Mouse (Mus musculus) skeletal muscle tissue, adult 2 months (tissue): ENCODE data around the gene Zswim1.
"Not testable (repeated sequence)": the region's sequence is repeated elsewhere in the genome, so short reads cannot be mapped to it uniquely, and the experiment has no call there.

Source experiments
- DNase-seq: peaks from one replicate; pipeline ENCODE4 v3.0.0-alpha.2; 2012; ENCODE audit warnings: low read depth, low spot score

The Zswim1 gene

DNA sequence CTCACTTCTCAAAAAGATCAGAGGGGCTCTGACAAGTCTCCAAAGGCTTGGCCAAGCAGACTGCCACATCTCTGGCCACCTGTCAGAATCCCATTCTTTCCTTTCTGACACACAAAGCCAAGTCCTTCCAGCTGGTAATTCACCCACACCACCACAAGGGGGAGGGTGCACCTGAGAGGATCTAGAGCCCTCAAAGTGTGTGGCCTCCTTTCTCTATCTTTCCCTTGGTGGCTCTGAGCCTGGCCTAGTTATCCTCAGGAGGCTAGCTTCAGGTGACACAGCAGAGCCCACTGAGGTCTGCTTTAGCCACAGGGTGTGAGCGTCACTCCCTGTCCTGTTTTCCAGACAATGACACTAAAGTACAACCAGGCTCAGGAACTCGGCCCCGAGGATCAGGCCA is 29.2 kb upstream of the Zswim1 start:
- no peak for DNase-seq

DNA sequence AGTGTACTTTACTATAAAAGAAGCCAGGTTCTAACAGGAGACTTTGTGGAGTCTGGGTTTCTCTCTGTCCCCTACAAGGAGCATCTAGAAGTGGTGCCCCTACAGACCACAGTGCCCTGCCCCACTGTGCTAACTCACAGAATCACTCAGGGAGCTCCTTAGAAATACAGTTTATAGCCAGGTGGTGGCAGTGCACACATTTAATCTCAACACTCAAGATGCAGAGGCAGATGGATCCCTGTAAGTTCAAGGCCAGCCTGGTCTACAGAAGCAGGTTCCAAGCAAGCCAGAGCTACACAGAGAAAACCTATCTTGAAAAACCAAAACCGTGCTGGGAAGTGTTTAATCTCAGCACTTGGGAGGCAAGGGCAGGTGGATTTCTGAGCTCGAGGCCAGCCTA is 28.7 kb upstream of the Zswim1 start:
- DNase-seq, result no peak

GRCm38 (mm10) chr2:164794293-164794692 is 28.2 kb upstream of the Zswim1 start:
- DNase-seq, result peak; percentile 85

DNA sequence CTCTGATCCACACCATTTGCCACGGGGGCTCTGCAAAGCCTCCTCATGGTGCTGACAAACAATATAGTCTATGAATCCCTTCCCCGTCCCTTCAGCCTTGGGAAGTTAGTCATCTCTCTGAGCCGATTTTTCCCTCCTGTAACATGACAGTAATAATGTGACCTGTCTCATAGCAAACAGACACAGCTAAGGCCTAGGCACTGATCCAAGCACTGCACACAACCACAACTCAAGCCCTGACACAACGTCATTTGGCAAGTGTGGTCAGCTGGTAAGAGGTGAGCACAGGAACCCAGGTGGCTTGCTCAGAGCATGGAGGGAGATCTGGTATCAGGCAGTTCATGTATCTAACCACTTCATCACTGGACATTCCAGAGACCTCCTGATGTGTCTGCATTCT is 26.6 kb upstream of the Zswim1 start:
- no peak for DNase-seq

- not testable (repeated sequence) for DNase-seq
Observed at GRCm38 (mm10) chr2:164798554-164798953, 23.9 kb upstream of the Zswim1 start.

GRCm38 (mm10) chr2:164800252-164801004 is 22.1 kb upstream of the Zswim1 start:
- DNase-seq, result no peak

GRCm38 (mm10) chr2:164803201-164803920 is 19.1 kb upstream of the Zswim1 start:
- no peak for DNase-seq

GRCm38 (mm10) chr2:164803921-164804313 is 18.6 kb upstream of the Zswim1 start:
- no peak for DNase-seq

- DNase-seq, result peak; percentile 98
Observed at GRCm38 (mm10) chr2:164804533-164805331, 17.8 kb upstream of the Zswim1 start, which contains the start of the genes Acot8 and Zswim3. Gene Acot8, minus strand, starts transcription at chr2:164804882. Gene Zswim3, plus strand, starts transcription at chr2:164805098.

- DNase-seq, result no peak
Observed at GRCm38 (mm10) chr2:164805332-164805718, 17.2 kb upstream of the Zswim1 start.

DNA sequence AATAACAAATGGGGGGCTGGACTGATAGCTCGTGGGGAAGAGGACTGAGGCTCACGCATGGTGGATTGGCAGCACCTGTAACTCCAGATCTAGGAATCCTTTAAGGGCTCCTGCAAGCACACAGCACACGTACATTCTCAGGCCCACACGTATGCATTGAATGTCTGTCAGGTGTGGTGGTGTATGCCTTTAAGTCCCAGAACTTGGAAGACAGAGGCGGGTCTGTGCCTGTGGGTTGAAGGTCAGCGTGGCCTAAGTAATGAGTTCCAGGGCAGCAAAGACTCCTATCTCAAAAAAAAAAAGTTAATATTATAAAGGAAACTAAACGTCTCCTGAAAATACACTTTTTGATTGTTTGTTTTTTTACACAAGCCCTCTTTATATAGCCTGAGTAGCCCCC is 15.9 kb upstream of the Zswim1 start:
- DNase-seq, result no peak

DNA sequence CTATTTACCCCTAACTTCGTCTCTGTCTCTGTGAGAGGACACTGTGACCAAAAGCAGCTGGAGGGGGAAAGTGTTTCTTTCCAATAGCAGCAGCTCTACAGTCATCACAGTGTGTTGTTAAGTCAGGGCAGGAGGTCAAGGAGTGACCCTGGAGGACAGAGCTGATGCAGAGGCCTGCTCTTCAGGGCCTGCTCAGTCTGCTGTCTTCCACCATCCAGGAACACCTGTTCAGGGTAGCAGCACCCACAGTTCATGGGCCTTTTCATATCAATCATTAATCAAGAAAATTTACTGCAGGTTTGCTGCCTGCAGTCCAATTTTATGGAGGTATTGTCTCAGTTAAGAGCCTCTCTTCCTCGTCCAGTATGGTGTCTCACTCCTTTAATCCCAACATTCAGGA is 8.9 kb upstream of the Zswim1 start:
- no peak for DNase-seq

GRCm38 (mm10) chr2:164815348-164815747 is 7.1 kb upstream of the Zswim1 start:
- no peak for DNase-seq

GRCm38 (mm10) chr2:164815821-164816220 is 6.7 kb upstream of the Zswim1 start:
- DNase-seq, result no peak

- DNase-seq, result no peak
Observed at GRCm38 (mm10) chr2:164817206-164817605, 5.3 kb upstream of the Zswim1 start.

GRCm38 (mm10) chr2:164817703-164818102 is 4.8 kb upstream of the Zswim1 start:
- no peak for DNase-seq

DNA sequence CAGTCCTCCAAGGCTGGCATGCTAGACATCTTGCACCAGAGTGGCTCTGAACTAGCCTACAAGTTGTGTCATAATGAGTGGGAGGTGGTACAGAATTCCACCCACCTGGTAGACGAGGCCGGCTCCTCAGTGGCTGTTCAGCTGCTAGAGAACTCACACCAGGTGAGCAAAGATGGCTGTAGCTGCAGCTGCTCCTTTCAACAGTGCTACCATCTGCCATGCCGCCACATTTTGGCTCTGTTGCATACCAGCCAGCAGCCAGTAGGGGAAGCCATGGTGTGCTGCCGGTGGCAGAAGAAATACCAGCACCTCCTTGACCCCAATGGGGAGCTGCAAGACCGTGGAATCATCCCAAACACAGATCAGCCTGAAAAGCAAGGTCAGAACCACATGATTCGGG is 1.4 kb upstream of the Zswim1 start:
- no peak for DNase-seq

- DNase-seq, result no peak
Observed at GRCm38 (mm10) chr2:164823181-164823585, 697 bp downstream of the Zswim1 start.

DNA sequence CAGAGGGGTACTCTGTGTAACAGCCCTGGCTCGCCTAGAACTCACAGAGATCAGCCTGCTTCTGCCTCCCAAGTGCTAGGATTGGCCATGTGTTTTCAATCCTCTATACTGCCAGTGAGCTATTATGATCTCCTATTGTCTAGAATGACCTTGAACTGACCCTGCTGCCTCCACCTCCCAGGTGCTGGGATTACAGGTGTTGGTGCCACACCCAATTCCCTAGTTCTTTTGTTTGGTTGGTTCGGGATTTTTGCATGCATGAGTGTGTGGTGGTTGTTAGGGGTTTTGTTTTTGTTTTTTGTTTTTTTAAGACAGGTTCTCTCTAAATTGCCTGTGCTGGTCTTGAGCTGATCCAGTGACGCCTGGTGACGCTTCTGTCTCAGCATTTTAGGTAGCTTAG is 1.5 kb downstream of the Zswim1 start:
- DNase-seq, result no peak

DNA sequence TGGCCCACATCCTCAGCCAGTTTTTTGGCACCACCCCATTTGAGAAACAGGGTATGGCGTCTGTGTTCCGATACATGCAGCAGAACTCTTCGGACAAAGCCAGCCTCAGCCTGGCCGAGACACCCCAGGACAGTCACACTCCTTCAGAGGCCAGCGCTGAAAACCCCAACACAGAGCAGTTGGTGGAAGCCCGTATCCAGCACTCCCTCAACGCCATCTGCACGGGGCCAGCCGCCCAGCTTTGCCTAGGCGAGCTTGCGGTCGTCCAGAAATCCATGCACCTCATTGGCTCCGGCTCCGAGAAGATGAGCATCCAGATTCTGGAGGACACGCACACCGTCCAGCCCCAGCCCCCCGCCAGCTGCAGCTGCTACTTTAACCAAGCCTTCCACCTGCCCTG is 3.0 kb downstream of the Zswim1 start:
- no peak for DNase-seq

DNA sequence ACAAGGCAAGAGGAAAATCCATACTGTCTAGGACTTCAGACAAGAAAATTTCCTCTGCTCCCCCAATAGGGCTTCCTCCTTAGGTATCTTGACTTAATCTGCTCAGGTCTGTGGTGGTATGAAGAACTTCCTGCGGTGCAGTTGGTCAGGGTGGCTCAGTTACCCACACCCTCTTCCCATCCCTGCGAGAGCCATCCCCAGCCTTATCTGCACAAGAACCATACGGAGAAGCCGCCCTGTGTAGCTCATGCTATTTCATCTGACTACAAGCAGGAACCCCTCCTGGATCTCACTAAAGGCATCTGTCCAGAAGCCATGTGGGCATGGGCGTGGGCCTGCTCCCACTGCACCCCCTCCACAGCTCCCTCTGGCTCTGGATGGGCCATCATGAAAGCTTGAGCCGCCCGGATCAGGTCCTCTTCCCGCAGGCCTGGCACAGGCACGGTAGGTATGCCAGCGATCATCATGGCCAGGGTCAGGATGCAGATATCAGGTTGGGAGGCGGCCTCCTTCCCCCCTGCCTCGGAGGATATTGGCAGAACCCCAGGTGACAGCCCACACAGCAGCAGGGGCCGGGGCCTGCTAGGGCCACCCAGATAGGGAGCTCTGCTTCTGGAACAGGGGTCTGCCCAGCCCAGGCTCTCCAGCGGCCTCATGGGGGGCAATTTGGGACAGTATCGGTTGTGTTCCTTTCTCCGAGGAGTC is 4.8 kb downstream of the Zswim1 start:
- no peak for DNase-seq

DNA sequence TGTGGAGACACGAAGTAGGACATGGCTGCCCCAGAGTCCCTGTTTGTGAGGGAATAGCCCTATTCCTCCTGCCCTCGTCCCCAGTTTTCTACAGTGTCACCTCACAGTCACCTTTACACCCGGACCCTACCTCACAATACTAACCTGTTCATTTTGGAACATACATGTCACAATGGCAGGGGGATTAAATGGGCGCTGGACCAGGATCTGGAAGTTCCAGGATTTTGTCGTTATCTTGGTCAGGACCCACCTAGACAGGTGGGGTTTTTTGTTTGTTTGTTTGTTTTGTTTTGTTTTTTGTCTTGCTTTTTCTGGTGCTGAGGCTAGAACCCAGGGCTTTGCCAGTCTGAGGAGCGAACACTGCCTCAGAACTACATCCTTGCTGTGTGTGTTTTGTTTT is 6.0 kb downstream of the Zswim1 start, which contains the start of gene Spata25:
Gene Spata25, minus strand, starts transcription at position 101 of the 400 bp plus-strand sequence.
- no peak for DNase-seq
